Comparison of ENCODE assay signal across 8 mouse cellular contexts in genomic region chr10:30842643-30843437, GRCm38 (mm10). TPM values are rescaled to one million over a fixed set of nuclear protein-coding genes. Genes with fewer than 3 reads are reported as not detected.
DNase-seq lines count a peak whose midpoint lies in the region; ATAC-seq and TF ChIP-seq lines count a peak whose summit lies in the region.

Hey2 (minus strand) TSS chr10:30842801.

- peak; percentile 91 for ATAC-seq in activated CD4-positive, CD25-positive, alpha-beta regulatory T cell, adult 4 months
- ATAC-seq in hindbrain, embryonic 16.5 days: peak; percentile 99

- DNase-seq in gastrocnemius, adult 2 months: peak; percentile 99
- DNase-seq in left cerebral cortex, adult 18-20 months (ENCODE audit: low spot score in 2 of 2): peak; percentile 99
- peak; percentile 98 for DNase-seq in lung, postnatal 4 days
- peak; percentile 99 for DNase-seq in retina, postnatal 1 day
- peak; percentile 94 for DNase-seq in thymus, postnatal 4 days

- peak within 1 kb of the TSS; percentile 64 for H3K9ac ChIP-seq in hindbrain, embryonic 16.5 days (ENCODE audit: low read depth, low read length)

- TF ChIP-seq CTCF in cortical plate, adult 2 months (IDR thresholded peaks at IDR 0.05; ENCODE audit: extremely low read depth, insufficient read depth, low read length): no peak
- peak; percentile 24; the same call in 1 of the 2 replicates for TF ChIP-seq CTCF in gastrocnemius, adult 2 months (IDR thresholded peaks at IDR 0.05)

- peaks cover 17% of the 10 kb centered on the region for H3K27me3 ChIP-seq in hindbrain, embryonic 16.5 days (replicated peaks; ENCODE audit: control insufficient read depth, insufficient read depth, low read length)

- intact Hi-C loops in gastrocnemius, adult 2 months (cut with DNase I): loop anchor here (5.0 to 10.0 kb wide), 2 partner anchors 454 to 762 kb away; partner anchors contain the start of gene Rnf217

- H3K4me2 ChIP-seq in hindbrain, embryonic 16.5 days (ENCODE audit: low read length): peak within 1 kb of the TSS; percentile 69

- H3K36me3 ChIP-seq in hindbrain, embryonic 16.5 days (ENCODE audit: control insufficient read depth, insufficient read depth, low read length): no peaks in the 10 kb centered on the region

- no peaks in the 10 kb centered on the region for H3K4me1 ChIP-seq in cortical plate, adult 2 months (ENCODE audit: control insufficient read depth, insufficient read depth, low read length)
- peaks cover 19% of the 10 kb centered on the region for H3K4me1 ChIP-seq in hindbrain, embryonic 16.5 days (ENCODE audit: control insufficient read depth, insufficient read depth, low read depth, low read length)

- no peaks in the 10 kb centered on the region for H3K9me3 ChIP-seq in hindbrain, embryonic 16.5 days (ENCODE audit: control insufficient read depth, low read length)

- WGBS in hindbrain, embryonic 16.5 days: under 1% methylated on average over 61 of the region's 70 CpGs

- peak within 1 kb of the TSS; percentile 94 for H3K4me3 ChIP-seq in cortical plate, adult 2 months (ENCODE audit: insufficient read depth, low read length)
- H3K4me3 ChIP-seq in gastrocnemius, adult 2 months: peak within 1 kb of the TSS; percentile 83
- H3K4me3 ChIP-seq in hindbrain, embryonic 16.5 days (ENCODE audit: low read length): peak within 1 kb of the TSS; percentile 56

- H3K27ac ChIP-seq in cortical plate, adult 2 months (ENCODE audit: insufficient read depth, low read length): no peak within 1 kb of the TSS
- peak within 1 kb of the TSS; percentile 79 for H3K27ac ChIP-seq in gastrocnemius, adult 2 months
- H3K27ac ChIP-seq in hindbrain, embryonic 16.5 days (ENCODE audit: low read depth, low read length): peak within 1 kb of the TSS; percentile 71

- TF ChIP-seq POLR2A in cortical plate, adult 2 months (IDR thresholded peaks at IDR 0.05; ENCODE audit: extremely low read depth, insufficient read depth, low read length): peak; percentile 28; the same call in 1 of the 2 replicates

RNA-seq across cellular contexts. Expression of gene Hey2, which starts in this region (rescaled TPM):
- not detected for polyA plus RNA-seq in activated CD4-positive, CD25-positive, alpha-beta regulatory T cell, adult 4 months (2017; shearing (Covaris generic))
- 5.6 and 6.7 TPM in 2 replicates for polyA plus RNA-seq in cortical plate, adult 2 months (2012; rRNA removed)
- under 1 TPM; 0.42 to 0.51 TPM for total RNA-seq in gastrocnemius, adult 2 months (2021)
- polyA plus RNA-seq in hindbrain, embryonic 16.5 days (2015; fragmentation: Nextera tagmentation; extraction: Ambion mirVana): 5.1 and 5.3 TPM in 2 replicates
- total RNA-seq in left cerebral cortex, adult 18-20 months (2021): 1 to 10 TPM; 6.1 to 6.6 TPM

Comparison
In these comparisons a context has a peak if more than half of its experiments do, and no peak if none do; other contexts are left out.
1. RNA of gene Hey2 (total RNA-seq): 6.1 to 6.6 TPM in left cerebral cortex, adult 18-20 months; 0.42 to 0.51 TPM in gastrocnemius, adult 2 months; every median in the first group is over 4 times any median in the second.
2. Peak in ATAC-seq in activated CD4-positive, CD25-positive, alpha-beta regulatory T cell, adult 4 months; RNA of the gene not detected or under 1 TPM.
3. Peak in DNase-seq, H3K4me3 ChIP-seq and H3K27ac ChIP-seq in gastrocnemius, adult 2 months; RNA of the gene not detected or under 1 TPM.
4. Peak in every context shown above with its lines, with median percentiles within 50 percentile points of each other: H3K4me3 ChIP-seq and DNase-seq.